Mouse (Mus musculus): ENCODE measurements around the gene Ppp2r5a.

The Ppp2r5a gene

GRCm38 (mm10) chr1:191380843-191381242 is 22.2 kb downstream of the Ppp2r5a start:
- no peak for DNase-seq (ENCODE audit: low spot score)

- no peak for DNase-seq (ENCODE audit: low spot score)
Measured at GRCm38 (mm10) chr1:191378080-191378479, 25.0 kb downstream of the Ppp2r5a start.

GRCm38 (mm10) chr1:191375644-191375998 is 27.5 kb downstream of the Ppp2r5a start:
- no peak for DNase-seq (ENCODE audit: low spot score)

GRCm38 (mm10) chr1:191374993-191375643 is 28.0 kb downstream of the Ppp2r5a start:
- DNase-seq (ENCODE audit: low spot score), result no peak

- no peak for DNase-seq (ENCODE audit: low spot score)
Measured at GRCm38 (mm10) chr1:191369140-191369539, 33.9 kb downstream of the Ppp2r5a start.

- DNase-seq (ENCODE audit: low spot score), result no peak
Measured at GRCm38 (mm10) chr1:191368193-191368592, 34.9 kb downstream of the Ppp2r5a start.

GRCm38 (mm10) chr1:191364477-191364876 is 38.6 kb downstream of the Ppp2r5a start:
- no peak for DNase-seq (ENCODE audit: low spot score)

GRCm38 (mm10) chr1:191362412-191362811 is 40.7 kb downstream of the Ppp2r5a start:
- no peak for DNase-seq (ENCODE audit: low spot score)

GRCm38 (mm10) chr1:191359478-191359877 is 43.6 kb downstream of the Ppp2r5a start:
- DNase-seq (ENCODE audit: low spot score), result no peak

- DNase-seq (ENCODE audit: low spot score), result no peak
Measured at GRCm38 (mm10) chr1:191356936-191357335, 46.1 kb downstream of the Ppp2r5a start.

GRCm38 (mm10) chr1:191353836-191354235 is 49.2 kb downstream of the Ppp2r5a start:
- no peak for DNase-seq (ENCODE audit: low spot score)

GRCm38 (mm10) chr1:191352786-191353488 is 50.1 kb downstream of the Ppp2r5a start:
- peak; percentile 88 for DNase-seq (ENCODE audit: low spot score)

GRCm38 (mm10) chr1:191350355-191350754 is 52.7 kb downstream of the Ppp2r5a start:
- DNase-seq (ENCODE audit: low spot score), result no peak

GRCm38 (mm10) chr1:191349486-191350037 is 53.5 kb downstream of the Ppp2r5a start:
- DNase-seq (ENCODE audit: low spot score), result no peak

- DNase-seq (ENCODE audit: low spot score), result no peak
Measured at GRCm38 (mm10) chr1:191348996-191349395, 54.1 kb downstream of the Ppp2r5a start.

GRCm38 (mm10) chr1:191348592-191348991 is 54.5 kb downstream of the Ppp2r5a start:
- no peak for DNase-seq (ENCODE audit: low spot score)

- DNase-seq (ENCODE audit: low spot score), result no peak
Measured at GRCm38 (mm10) chr1:191347602-191348001, 55.5 kb downstream of the Ppp2r5a start.

GRCm38 (mm10) chr1:191340530-191340929 is 62.5 kb downstream of the Ppp2r5a start:
- no peak for DNase-seq (ENCODE audit: low spot score)

- DNase-seq (ENCODE audit: low spot score), result no peak
Measured at GRCm38 (mm10) chr1:191339876-191340275, 63.2 kb downstream of the Ppp2r5a start.

- DNase-seq (ENCODE audit: low spot score), result no peak
Measured at GRCm38 (mm10) chr1:191334500-191334899, 68.6 kb downstream of the Ppp2r5a start.

- DNase-seq (ENCODE audit: low spot score), result no peak
Measured at GRCm38 (mm10) chr1:191330356-191330755, 72.7 kb downstream of the Ppp2r5a start.

- peak; percentile 92 for DNase-seq (ENCODE audit: low spot score)
Measured at GRCm38 (mm10) chr1:191328019-191328441, 75.0 kb downstream of the Ppp2r5a start.

- DNase-seq (ENCODE audit: low spot score), result no peak
Measured at GRCm38 (mm10) chr1:191327258-191327657, 75.8 kb downstream of the Ppp2r5a start.
